Mouse (Mus musculus) cortical plate, adult 2 months (tissue): ENCODE data around the gene Igdcc3.

Experiments used
- CTCF ChIP-seq: fragments of 200-500 bp; IDR thresholded peaks from 2 replicates; pipeline ENCODE4 v1.5.1; 2011; ENCODE audit warnings: mild to moderate bottlenecking, control low read depth, low read length; ENCODE audit not compliant: insufficient read depth; ENCODE audit errors: extremely low read depth
- POLR2A ChIP-seq: fragments of 200-500 bp; IDR thresholded peaks from 2 replicates; pipeline ENCODE4 v1.6.1; 2011; ENCODE audit warnings: mild to moderate bottlenecking, low read length, control low read depth; ENCODE audit not compliant: insufficient read depth; ENCODE audit errors: extremely low read depth

GRCm38 (mm10) chr9:65191755-65192469 is 50.9 kb downstream of the Igdcc3 start:
- TF ChIP-seq CTCF (no peak), POLR2A (no peak)
